Mouse (Mus musculus) heart, embryonic 12.5 days (tissue): ENCODE results near the gene Map3k20. TPM values are rescaled to one million over a fixed set of nuclear protein-coding genes. Genes with fewer than 3 reads are reported as not detected.

Experiments used
- ATAC-seq: fragments of 200-750 bp; cut with Nextera tagmentation; 2 replicates; pipeline ENCODE4 v1.8.0; 2017; ENCODE audit warnings: moderate TSS enrichment, moderate library complexity; ENCODE audit not compliant: insufficient number of reproducible peaks, low FRiP score
- H3K27ac ChIP-seq: fragments of 300-500 bp; sonication (generic); 2 replicates; pipeline ENCODE4 v1.5.1; 2016; ENCODE audit warnings: mild to moderate bottlenecking, moderate library complexity; ENCODE audit not compliant: poor library complexity, severe bottlenecking
- H3K27me3 ChIP-seq: fragments of 300-500 bp; sonication (generic); replicated peaks from 2 replicates; pipeline ENCODE4 v1.6.1; 2016; ENCODE audit warnings: mild to moderate bottlenecking, moderate library complexity
- H3K36me3 ChIP-seq: fragments of 300-500 bp; sonication (generic); 2 replicates; pipeline ENCODE4 v1.6.1; 2016; ENCODE audit warnings: mild to moderate bottlenecking, moderate library complexity
- H3K4me1 ChIP-seq: fragments of 300-500 bp; sonication (generic); replicated peaks from 2 replicates; pipeline ENCODE4 v1.6.1; 2016; ENCODE audit warnings: mild to moderate bottlenecking
- H3K4me2 ChIP-seq: fragments of 300-500 bp; sonication (generic); 2 replicates; pipeline ENCODE4 v1.6.1; 2016; ENCODE audit warnings: mild to moderate bottlenecking, moderate library complexity
- H3K4me3 ChIP-seq: fragments of 300-500 bp; sonication (generic); 2 replicates; pipeline ENCODE4 v1.5.1; 2016; ENCODE audit warnings: mild to moderate bottlenecking
- H3K9ac ChIP-seq: fragments of 300-500 bp; sonication (generic); 2 replicates; pipeline ENCODE4 v1.6.1; 2016; ENCODE audit warnings: mild to moderate bottlenecking, moderate library complexity
- H3K9me3 ChIP-seq: fragments of 300-500 bp; sonication (generic); replicated peaks from 2 replicates; pipeline ENCODE4 v1.6.1; 2016; ENCODE audit warnings: mild to moderate bottlenecking, moderate library complexity
- WGBS: fragments of 180-500 bp; shearing (Covaris S2); methylation state at CpG from one replicate; pipeline ENCODE4 v1.1.7; 2016; 5-methylcytosine and 5-hydroxymethylcytosine counted together
- polyA plus RNA-seq: library from polyadenylated mRNA; unstranded; fragments of >200 nt; fragmentation: Nextera tagmentation; extraction: Ambion mirVana; gene quantifications from 2 replicates; pipeline ENCODE4 v1.2.1, GENCODE M21; 2016

The Map3k20 gene
- polyA plus RNA-seq, 1 experiment from 2014 or later = 77.2 TPM

DNA sequence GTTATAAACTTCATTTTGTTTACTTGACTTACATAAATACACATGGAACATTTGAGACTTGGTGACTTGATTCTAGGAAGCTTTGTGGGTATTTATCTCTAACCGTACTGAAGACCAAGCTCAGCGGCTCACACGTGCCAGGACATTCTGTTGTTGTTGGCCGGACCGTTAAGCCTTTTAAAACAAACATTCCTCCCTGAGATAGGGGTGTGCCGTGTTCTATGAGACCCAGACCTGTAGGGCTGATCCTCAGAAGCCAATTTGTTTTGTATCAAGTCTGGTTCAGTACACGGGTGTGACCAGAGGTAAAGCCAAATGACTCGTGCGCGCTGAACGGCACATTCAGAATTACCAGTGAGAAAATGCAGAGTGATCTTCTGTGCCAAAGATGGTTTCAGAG is 97.9 kb downstream of the Map3k20 start:
- Histone ChIP-seq H3K4me1 (peaks cover 5% of the 10 kb centered on the region), H3K4me3 (no peak overlapping the region), H3K9me3 (no peaks in the 10 kb centered on the region), H3K9ac (no peak overlapping the region), H3K36me3 (peaks cover 41% of the 10 kb centered on the region), H3K27ac (no peak overlapping the region), H3K4me2 (no peak overlapping the region), H3K27me3 (no peaks in the 10 kb centered on the region)
- no peak for ATAC-seq
- WGBS = 59% methylated on average over 11 of the region's 11 CpGs

DNA sequence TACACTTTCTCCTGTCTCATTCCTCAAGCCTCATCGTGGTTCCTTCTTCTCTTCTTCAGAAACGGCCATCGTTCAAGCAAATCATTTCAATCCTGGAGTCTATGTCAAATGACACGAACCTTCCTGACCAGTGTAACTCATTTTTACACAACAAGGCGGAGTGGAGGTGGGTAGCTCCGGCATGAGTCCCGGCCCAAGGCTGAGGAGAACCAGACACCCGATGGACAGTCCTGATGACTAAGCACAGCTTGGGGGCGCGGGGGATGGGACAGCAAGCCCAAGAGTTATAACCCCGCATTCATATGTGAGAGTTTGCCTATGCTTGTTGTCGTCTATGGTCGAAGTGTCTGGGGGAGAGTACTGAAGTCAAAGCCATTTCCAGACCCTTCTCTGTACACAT is 104.0 kb downstream of the Map3k20 start:
- 0 out of 2 replicates have a peak, but pooled peaks have one; percentile 26 for ATAC-seq
- Histone ChIP-seq H3K36me3 (peaks cover 35% of the 10 kb centered on the region), H3K27me3 (no peaks in the 10 kb centered on the region), H3K4me3 (no peak overlapping the region), H3K4me1 (peaks cover 24% of the 10 kb centered on the region), H3K4me2 (no peak overlapping the region), H3K9ac (no peak overlapping the region), H3K27ac (peak overlapping the region; percentile 53), H3K9me3 (no peaks in the 10 kb centered on the region)
- 77% methylated on average over 13 of the region's 13 CpGs for WGBS

DNA sequence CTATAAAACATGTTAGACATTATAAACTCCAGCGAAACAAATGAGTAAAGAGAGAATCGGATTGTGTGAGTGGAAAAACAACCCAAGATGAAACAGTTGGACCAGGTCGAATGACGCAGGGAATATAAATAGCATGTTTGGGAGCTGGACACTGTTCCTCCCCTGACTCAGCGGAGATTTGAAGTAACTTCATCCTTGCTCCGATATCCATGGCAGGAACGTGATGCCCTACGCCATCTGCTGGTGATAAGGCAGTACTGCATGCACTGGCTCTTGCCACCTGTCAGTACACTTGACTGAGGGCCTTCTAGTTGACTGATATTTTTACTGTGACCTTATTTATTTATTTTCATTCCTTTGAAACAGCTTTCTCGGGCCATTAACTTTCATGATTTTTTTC is 104.5 kb downstream of the Map3k20 start:
- H3K9me3 ChIP-seq = no peaks in the 10 kb centered on the region
- no peak overlapping the region for H3K4me2 ChIP-seq
- H3K9ac ChIP-seq = no peak overlapping the region
- H3K27ac ChIP-seq = peak overlapping the region; percentile 88
- H3K27me3 ChIP-seq = no peaks in the 10 kb centered on the region
- H3K4me1 ChIP-seq = peaks cover 24% of the 10 kb centered on the region
- 13% methylated on average over 9 of the region's 9 CpGs for WGBS
- H3K4me3 ChIP-seq = no peak overlapping the region
- ATAC-seq = 0 out of 2 replicates have a peak, but pooled peaks have one; percentile 56
- H3K36me3 ChIP-seq = peaks cover 36% of the 10 kb centered on the region

DNA sequence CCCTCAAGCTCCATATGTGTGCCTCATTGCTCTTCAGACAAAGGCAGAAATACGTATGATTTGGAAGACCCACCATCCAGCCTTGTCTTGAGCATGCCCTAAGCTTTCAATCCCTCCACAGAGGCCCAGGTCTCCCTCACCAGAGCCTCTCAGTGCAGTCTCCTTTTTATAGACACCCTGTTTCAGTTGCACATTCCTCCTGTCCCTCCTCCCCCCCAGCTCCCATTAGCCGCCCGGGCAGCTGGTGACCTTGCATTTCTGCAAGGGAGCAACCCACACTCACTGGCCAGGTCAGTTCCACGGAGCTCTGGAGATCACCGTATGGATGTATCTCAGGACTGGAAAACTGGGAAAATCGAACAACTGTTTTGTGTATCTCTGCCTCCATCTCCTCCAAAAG is 105.0 kb downstream of the Map3k20 start:
- ATAC-seq = peak; percentile 66
- Histone ChIP-seq H3K27ac (peak overlapping the region; percentile 88), H3K36me3 (peaks cover 39% of the 10 kb centered on the region), H3K4me1 (peaks cover 24% of the 10 kb centered on the region), H3K9me3 (no peaks in the 10 kb centered on the region), H3K4me2 (peak overlapping the region; percentile 35), H3K4me3 (no peak overlapping the region), H3K27me3 (no peaks in the 10 kb centered on the region), H3K9ac (peak overlapping the region; percentile 40)
- WGBS = 44% methylated on average over 6 of the region's 6 CpGs

DNA sequence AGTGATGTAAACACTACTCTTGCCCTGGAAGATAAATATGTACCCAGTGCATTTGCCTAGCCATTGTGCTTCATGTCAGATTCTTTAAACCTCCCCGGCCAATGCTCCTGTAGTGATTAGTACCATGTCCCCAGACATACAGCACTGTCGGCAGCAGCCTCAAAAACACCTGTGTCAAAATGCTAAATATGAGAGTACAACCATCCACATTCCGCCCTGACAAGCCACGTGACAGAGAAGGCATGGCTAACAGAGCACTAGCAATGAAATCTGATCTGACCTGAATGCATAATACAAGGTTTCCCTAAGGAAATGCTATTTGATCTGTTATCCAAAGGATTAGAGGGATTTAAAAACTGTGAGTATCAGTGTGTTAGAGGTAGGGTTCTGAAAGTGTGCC is 105.6 kb downstream of the Map3k20 start:
- peaks cover 24% of the 10 kb centered on the region for H3K4me1 ChIP-seq
- 47% methylated on average over 4 of the region's 4 CpGs for WGBS
- no peaks in the 10 kb centered on the region for H3K9me3 ChIP-seq
- no peaks in the 10 kb centered on the region for H3K27me3 ChIP-seq
- peaks cover 42% of the 10 kb centered on the region for H3K36me3 ChIP-seq
- H3K4me3 ChIP-seq = no peak overlapping the region
- no peak; the same call in 1 of the 2 replicates for ATAC-seq
- H3K4me2 ChIP-seq = peak overlapping the region; percentile 35
- peak overlapping the region; percentile 88 for H3K27ac ChIP-seq
- 0 out of 2 replicates have a peak overlapping the region, but pooled peaks have one; percentile 40 for H3K9ac ChIP-seq

DNA sequence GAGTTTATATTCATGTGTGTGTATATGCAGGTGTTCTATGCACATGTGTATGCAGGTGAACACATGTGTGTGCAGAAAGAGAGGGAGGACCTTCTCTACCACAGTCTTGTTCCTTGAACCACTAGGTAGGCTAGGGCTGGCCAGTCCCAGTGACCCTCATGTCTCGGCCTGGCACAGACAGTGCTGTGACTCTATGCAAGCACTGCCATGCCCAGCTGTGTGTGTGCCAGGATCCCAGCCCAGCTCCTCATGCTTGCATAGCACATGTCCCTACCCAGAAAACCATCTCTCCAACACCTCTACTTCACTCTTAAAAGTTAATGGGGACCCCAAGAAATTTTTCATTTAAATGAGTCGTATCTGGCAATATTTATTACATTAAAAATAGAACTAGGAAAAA is 106.3 kb downstream of the Map3k20 start:
- Histone ChIP-seq H3K4me2 (no peak overlapping the region), H3K27ac (no peak overlapping the region), H3K36me3 (peaks cover 44% of the 10 kb centered on the region), H3K4me3 (no peak overlapping the region), H3K9ac (no peak overlapping the region), H3K4me1 (peaks cover 24% of the 10 kb centered on the region), H3K27me3 (no peaks in the 10 kb centered on the region), H3K9me3 (no peaks in the 10 kb centered on the region)
- 92% methylated on average over 2 of the region's 2 CpGs for WGBS
- no peak for ATAC-seq

DNA sequence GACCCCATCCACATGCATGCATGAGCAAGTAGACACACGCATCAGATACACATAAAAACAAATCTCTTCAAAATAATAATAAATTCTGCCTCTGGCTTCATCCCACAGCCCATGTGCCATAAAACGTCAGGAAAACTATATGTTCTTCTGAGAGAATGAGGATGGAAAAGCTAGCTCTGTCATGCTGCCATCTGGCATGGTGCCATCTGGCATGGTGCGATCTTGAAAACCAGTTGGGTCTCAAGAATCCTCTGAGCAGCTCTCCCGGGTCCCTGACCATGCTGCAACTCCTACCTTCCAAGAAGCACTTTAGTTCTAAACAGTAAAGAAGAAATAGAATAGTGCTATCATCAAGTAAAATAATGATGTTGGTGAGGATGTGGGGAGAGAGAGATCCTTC is 106.9 kb downstream of the Map3k20 start:
- Histone ChIP-seq H3K4me1 (peaks cover 24% of the 10 kb centered on the region), H3K9me3 (no peaks in the 10 kb centered on the region), H3K36me3 (peaks cover 48% of the 10 kb centered on the region), H3K9ac (no peak overlapping the region), H3K4me3 (no peak overlapping the region), H3K4me2 (no peak overlapping the region), H3K27ac (no peak overlapping the region), H3K27me3 (no peaks in the 10 kb centered on the region)
- no peak for ATAC-seq
- 65% methylated on average over 4 of the region's 4 CpGs for WGBS

DNA sequence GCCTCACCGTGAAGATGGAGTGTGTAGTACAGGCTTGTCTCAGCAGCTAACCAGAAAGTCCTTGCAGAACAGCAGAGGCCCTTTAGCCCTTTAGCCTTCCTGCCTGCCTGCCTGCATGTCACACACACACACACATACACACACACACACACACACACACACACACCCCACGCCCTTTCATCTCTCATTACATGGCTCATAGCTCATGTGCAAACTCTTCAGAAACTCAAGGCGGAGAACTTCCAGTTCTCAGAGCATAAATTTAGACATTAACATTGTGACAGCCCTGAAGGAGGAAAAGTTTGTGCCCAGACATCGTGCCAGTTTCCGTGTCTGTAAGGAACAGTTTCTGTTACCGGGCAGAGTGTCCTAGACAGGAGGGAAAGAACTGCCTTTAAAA is 111.5 kb downstream of the Map3k20 start:
- Histone ChIP-seq H3K4me2 (no peak overlapping the region), H3K27me3 (no peaks in the 10 kb centered on the region), H3K4me3 (no peak overlapping the region), H3K27ac (no peak overlapping the region), H3K9ac (no peak overlapping the region), H3K4me1 (peaks cover 14% of the 10 kb centered on the region), H3K36me3 (peaks cover 54% of the 10 kb centered on the region), H3K9me3 (no peaks in the 10 kb centered on the region)
- 89% methylated on average over 6 of the region's 6 CpGs for WGBS
- no peak for ATAC-seq

DNA sequence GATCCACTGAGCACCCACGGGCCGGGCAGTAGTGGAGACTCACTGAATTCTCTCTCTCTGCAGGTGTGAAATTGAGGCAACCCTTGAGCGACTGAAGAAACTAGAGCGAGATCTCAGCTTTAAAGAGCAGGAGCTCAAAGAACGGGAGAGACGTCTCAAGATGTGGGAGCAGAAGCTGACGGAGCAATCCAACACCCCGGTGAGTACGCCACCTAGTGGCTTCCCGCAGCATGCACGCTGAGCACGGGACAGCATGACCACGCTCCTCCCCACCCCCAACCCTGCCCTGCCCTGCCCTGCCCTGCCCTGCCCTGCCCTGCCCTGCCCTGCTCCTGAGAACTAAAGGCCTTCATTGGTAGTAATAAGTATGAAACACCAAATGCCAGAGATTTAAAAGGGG is 112.8 kb downstream of the Map3k20 start:
- WGBS = 24% methylated on average over 13 of the region's 13 CpGs
- Histone ChIP-seq H3K4me2 (no peak overlapping the region), H3K4me1 (peaks cover 12% of the 10 kb centered on the region), H3K27ac (no peak overlapping the region), H3K9me3 (no peaks in the 10 kb centered on the region), H3K27me3 (no peaks in the 10 kb centered on the region), H3K9ac (no peak overlapping the region), H3K4me3 (no peak overlapping the region), H3K36me3 (peaks cover 58% of the 10 kb centered on the region)
- ATAC-seq = no peak

DNA sequence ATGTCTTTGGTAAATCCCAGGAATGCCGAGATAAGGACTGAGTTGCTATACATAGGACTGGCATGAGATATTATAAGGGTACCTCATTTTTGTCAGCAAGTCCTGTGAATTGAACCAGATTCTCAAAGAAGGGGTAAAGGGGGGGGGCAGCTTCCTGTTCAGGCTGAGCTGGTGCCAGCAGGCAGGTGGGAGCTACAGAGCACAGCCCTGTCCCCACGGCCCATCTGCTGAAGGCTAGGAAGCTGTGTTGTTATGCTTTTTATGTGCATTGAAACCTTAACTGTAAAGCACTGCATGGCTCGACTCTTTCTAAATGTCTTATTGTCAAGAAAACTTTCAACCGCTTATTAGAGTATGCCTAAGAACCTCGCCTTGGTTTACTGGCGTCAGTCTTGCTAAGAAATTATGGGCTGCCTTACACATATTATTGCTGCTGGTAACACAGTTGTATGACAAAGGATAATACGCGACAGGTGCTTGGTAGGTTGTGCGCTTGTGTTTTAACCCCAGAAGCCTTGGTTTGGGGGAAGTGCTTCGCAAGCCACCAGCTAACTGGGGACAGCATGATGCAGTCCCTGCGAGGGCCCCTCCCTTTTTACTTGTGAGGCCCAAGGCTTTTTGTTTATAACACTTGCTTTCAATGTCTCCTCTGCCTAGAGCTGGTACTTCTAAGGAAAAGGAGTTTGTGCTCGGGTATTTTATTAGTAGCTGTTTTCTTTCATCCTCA is 114.2 kb downstream of the Map3k20 start:
- 0 out of 2 replicates have a peak overlapping the region, but pooled peaks have one; percentile 17 for H3K27ac ChIP-seq

DNA sequence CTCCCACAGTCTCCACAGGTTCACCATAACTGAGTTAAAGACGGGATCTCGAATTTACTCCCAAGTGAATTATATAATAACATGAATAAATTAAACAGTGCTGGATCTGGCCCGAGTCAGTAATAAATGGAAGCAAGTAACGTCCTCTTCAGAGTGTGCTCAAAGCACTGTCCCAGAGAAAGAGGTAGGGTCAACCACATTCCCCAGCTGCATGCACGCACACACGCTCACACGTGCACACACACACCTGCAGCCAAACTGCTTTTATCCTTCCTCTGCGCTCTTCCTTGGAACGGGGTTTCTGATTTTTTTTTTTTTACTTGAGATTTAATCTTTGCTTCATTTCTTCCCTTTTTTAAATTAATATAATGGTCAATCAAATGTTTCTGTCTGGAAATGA is 115.9 kb downstream of the Map3k20 start:
- no peak overlapping the region for H3K9ac ChIP-seq
- H3K4me3 ChIP-seq = no peak overlapping the region
- no peaks in the 10 kb centered on the region for H3K27me3 ChIP-seq
- ATAC-seq = no peak
- WGBS = 90% methylated on average over 9 of the region's 9 CpGs
- H3K4me1 ChIP-seq = peaks cover 12% of the 10 kb centered on the region
- H3K4me2 ChIP-seq = no peak overlapping the region
- no peak overlapping the region for H3K27ac ChIP-seq
- peaks cover 52% of the 10 kb centered on the region for H3K36me3 ChIP-seq
- H3K9me3 ChIP-seq = no peaks in the 10 kb centered on the region

More for the DNA sequence above, 114.2 kb downstream of the Map3k20 start:
- Histone ChIP-seq H3K36me3 (peaks cover 60% of the 10 kb centered on the region), H3K4me3 (no peak overlapping the region), H3K9me3 (no peaks in the 10 kb centered on the region), H3K9ac (no peak overlapping the region), H3K4me2 (no peak overlapping the region), H3K27me3 (no peaks in the 10 kb centered on the region), H3K4me1 (peaks cover 12% of the 10 kb centered on the region)
- ATAC-seq = no peak
- WGBS = 75% methylated on average over 12 of the region's 12 CpGs
